In genomic region chr11:6520507-6521173, GRCm38 (mm10) we compare ENCODE assay signal across 10 mouse cellular contexts. TPM values are rescaled to one million over a fixed set of nuclear protein-coding genes. Genes with fewer than 3 reads are reported as not detected.
DNase-seq lines count a peak whose midpoint lies in the region; ATAC-seq and TF ChIP-seq lines count a peak whose summit lies in the region.
"Had no signal": no experiment of that assay in that cellular context is flagged by ENCODE, and none has a peak within 500 bp of the region (broad histone marks: within the 10 kb centered on the region; RNA-seq: fewer than 3 reads in every experiment).

Gene Myo1g, minus strand, starts transcription at chr11:6520965.

- no peak for TF ChIP-seq EP300 in stomach, postnatal 0 days (optimal IDR thresholded peaks at IDR 0.05)

- no peaks in the 10 kb centered on the region for H3K27me3 ChIP-seq in heart, embryonic 16.5 days (ENCODE audit: control insufficient read depth, insufficient read depth, low read length)
- no peaks in the 10 kb centered on the region for H3K27me3 ChIP-seq in stomach, postnatal 0 days (ENCODE audit: control insufficient read depth, insufficient read depth, low read length)
- no peaks in the 10 kb centered on the region for H3K27me3 ChIP-seq in forebrain, embryonic 10.5 days (ENCODE audit: poor library complexity, severe bottlenecking)
- H3K27me3 ChIP-seq: midbrain, embryonic 12.5 days had no signal

- intact Hi-C loops in gastrocnemius, postnatal 14 days (cut with DNase I; ENCODE audit: low total_unique reads), result no loop called here

- H3K9me3 ChIP-seq in heart, embryonic 16.5 days (replicated peaks; ENCODE audit: control insufficient read depth, low read length), result no peaks in the 10 kb centered on the region
- no peaks in the 10 kb centered on the region for H3K9me3 ChIP-seq in stomach, postnatal 0 days (ENCODE audit: control insufficient read depth, low read length)
- no peaks in the 10 kb centered on the region for H3K9me3 ChIP-seq in forebrain, embryonic 10.5 days
- H3K9me3 ChIP-seq: midbrain, embryonic 12.5 days had no signal

- 0 out of 2 replicates have a peak within 1 kb of the TSS, but pooled peaks have one; percentile 13 for H3K9ac ChIP-seq in heart, embryonic 16.5 days (ENCODE audit: low read length)
- no peak within 1 kb of the TSS for H3K9ac ChIP-seq in stomach, postnatal 0 days (ENCODE audit: low read length)
- H3K9ac ChIP-seq: midbrain, embryonic 12.5 days had no signal

- peak within 1 kb of the TSS; percentile 41 for H3K4me2 ChIP-seq in heart, embryonic 16.5 days (ENCODE audit: low read depth, low read length)
- no peak within 1 kb of the TSS for H3K4me2 ChIP-seq in stomach, postnatal 0 days (replicated peaks; ENCODE audit: low read depth)
- H3K4me2 ChIP-seq: midbrain, embryonic 12.5 days had no signal

- H3K36me3 ChIP-seq in heart, embryonic 16.5 days (ENCODE audit: control insufficient read depth, insufficient read depth), result peaks cover 13% of the 10 kb centered on the region
- peaks cover 9% of the 10 kb centered on the region for H3K36me3 ChIP-seq in stomach, postnatal 0 days (ENCODE audit: control insufficient read depth, insufficient read depth, low read length)
- H3K36me3 ChIP-seq in forebrain, embryonic 10.5 days (replicated peaks), result peaks cover 26% of the 10 kb centered on the region

- TF ChIP-seq CTCF in stomach, postnatal 0 days (IDR thresholded peaks at IDR 0.05; ENCODE audit: low read depth), result no peak

- peak within 1 kb of the TSS; percentile 34 for H3K4me3 ChIP-seq in heart, embryonic 16.5 days (ENCODE audit: low read length)
- H3K4me3 ChIP-seq in stomach, postnatal 0 days (ENCODE audit: low read depth, low read length), result no peak within 1 kb of the TSS
- no peak within 1 kb of the TSS for H3K4me3 ChIP-seq in forebrain, embryonic 10.5 days
- H3K4me3 ChIP-seq: midbrain, embryonic 12.5 days had no signal

- no peak for ATAC-seq in heart, embryonic 16.5 days (replicated peaks; ENCODE audit: extremely low read depth, insufficient read depth, low FRiP score)
- ATAC-seq in stomach, postnatal 0 days (ENCODE audit: low FRiP score, low TSS enrichment), result 0 out of 2 replicates have a peak, but pooled peaks have one; percentile 28
- ATAC-seq in frontal cortex, adult (ENCODE audit: low TSS enrichment), result no peak
- ATAC-seq: hindbrain, embryonic 16.5 days had no signal

- H3K27ac ChIP-seq in heart, embryonic 16.5 days (ENCODE audit: low read length), result no peak within 1 kb of the TSS
- no peak within 1 kb of the TSS for H3K27ac ChIP-seq in stomach, postnatal 0 days (replicated peaks)
- H3K27ac ChIP-seq in forebrain, embryonic 10.5 days, result no peak within 1 kb of the TSS
- H3K27ac ChIP-seq: midbrain, embryonic 12.5 days had no signal

- DNase-seq in gastrocnemius, postnatal 14 days, result peak; percentile 16
- no peak for DNase-seq in gastrocnemius, postnatal 4 days (ENCODE audit: low spot score in 2 of 2)
- peak; percentile 78 for DNase-seq in lung, postnatal 36 days
- DNase-seq in stomach, postnatal 0 days (ENCODE audit: low spot score), result no peak
- DNase-seq in forebrain, embryonic 10.5 days (ENCODE audit: extremely low spot score, low spot score), result no peak
- no peak for DNase-seq in urinary bladder, postnatal 36 days (ENCODE audit: low spot score in 2 of 2)

- H3K4me1 ChIP-seq in heart, embryonic 16.5 days (ENCODE audit: control insufficient read depth, insufficient read depth, low read length), result no peaks in the 10 kb centered on the region
- no peaks in the 10 kb centered on the region for H3K4me1 ChIP-seq in stomach, postnatal 0 days (replicated peaks; ENCODE audit: control insufficient read depth, insufficient read depth)
- H3K4me1 ChIP-seq in forebrain, embryonic 10.5 days, result peaks cover 8% of the 10 kb centered on the region

- WGBS in heart, embryonic 16.5 days, result 61% methylated on average over 7 of the region's 7 CpGs
- WGBS in stomach, postnatal 0 days, result 73% methylated on average over 7 of the region's 7 CpGs
- 83% methylated on average over 7 of the region's 7 CpGs for WGBS in forebrain, embryonic 10.5 days

RNA-seq across cellular contexts. Expression of gene Myo1g, which starts in this region (rescaled TPM):
- 1 to 10 TPM in 1 of 2 experiments, under 1 TPM in 1; 0.94 to 1.2 TPM for total RNA-seq in gastrocnemius, postnatal 14 days (2021)
- total RNA-seq in gastrocnemius, postnatal 4 days (2021), result 1 to 10 TPM; 3.0 to 3.4 TPM
- polyA plus RNA-seq in heart, embryonic 16.5 days (2015; fragmentation: Nextera tagmentation; extraction: Ambion mirVana), result 3.4 and 6.8 TPM in 2 replicates
- polyA plus RNA-seq in stomach, postnatal 0 days (2015; fragmentation: Nextera tagmentation; extraction: Ambion mirVana), result 0.77 and 0.85 TPM in 2 replicates
- 0.97 and 1.0 TPM in 2 replicates for polyA plus RNA-seq in forebrain, embryonic 10.5 days (2016; fragmentation: Nextera tagmentation; extraction: Ambion mirVana)

Comparison
In these comparisons a context has a peak if more than half of its experiments do, and no peak if none do; other contexts are left out.
1. DNase-seq: peak in gastrocnemius, postnatal 14 days (single experiment) and lung, postnatal 36 days (single experiment); none in gastrocnemius, postnatal 4 days (0 of 2), stomach, postnatal 0 days (single experiment), forebrain, embryonic 10.5 days (single experiment) and urinary bladder, postnatal 36 days (0 of 2).
2. Peak in ATAC-seq in stomach, postnatal 0 days; RNA of the gene not detected or under 1 TPM.